Mouse (Mus musculus): ENCODE results near the gene Rtn2. TPM values are rescaled to one million over a fixed set of nuclear protein-coding genes. Genes with fewer than 3 reads are reported as not detected.

The Rtn2 gene
- polyA plus RNA-seq, 1 experiment from 2014 or later: 27.4 TPM

DNA sequence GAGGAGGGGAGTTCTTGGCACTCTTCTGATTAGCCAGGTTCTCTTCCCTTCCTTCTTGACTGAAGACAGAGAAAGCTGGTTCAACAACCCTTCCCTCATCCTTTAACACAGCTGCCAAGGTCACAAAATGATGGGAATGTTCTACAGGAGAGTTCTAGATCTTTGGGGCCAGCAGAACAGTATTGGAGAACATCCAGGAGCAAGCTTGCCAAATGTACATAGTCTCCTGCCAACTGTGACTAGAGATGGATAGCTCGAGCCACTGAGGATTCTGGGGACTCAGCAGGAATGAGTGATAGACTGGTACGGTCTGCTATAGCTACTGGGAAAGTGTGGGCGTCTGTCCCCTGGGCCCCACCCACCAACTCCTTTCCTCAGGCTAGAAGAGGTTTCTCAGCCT, 24.1 kb upstream of the Rtn2 start:
- no peak overlapping the region for H3K27ac ChIP-seq (ENCODE audit: low read length)

DNA sequence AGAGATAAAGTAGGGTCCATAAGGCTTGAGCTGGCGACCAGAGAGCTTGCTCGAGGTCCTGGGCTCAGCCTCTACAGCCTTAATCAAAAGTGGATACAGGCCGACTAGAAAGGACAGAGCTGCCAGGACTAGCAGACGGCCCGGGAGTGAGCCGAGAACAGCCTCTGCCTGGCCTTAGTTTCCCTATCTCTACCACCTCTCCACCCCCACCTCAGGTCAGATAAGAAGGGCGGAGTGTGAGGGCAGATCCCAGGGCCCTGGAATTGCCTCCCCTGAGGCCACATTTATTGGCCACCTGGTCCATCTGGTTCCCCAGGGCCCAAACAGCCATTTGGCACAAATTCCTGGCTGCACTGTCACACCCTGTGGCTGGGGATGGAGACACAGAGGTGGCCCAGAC, 17.3 kb upstream of the Rtn2 start:
- Histone ChIP-seq H3K9ac (ENCODE audit: low read length) (no peak overlapping the region), H3K9me3 (replicated peaks; ENCODE audit: control insufficient read depth, low read length) (no peaks in the 10 kb centered on the region), H3K36me3 (ENCODE audit: control insufficient read depth, insufficient read depth) (peaks cover 37% of the 10 kb centered on the region), H3K27me3 (ENCODE audit: control insufficient read depth, insufficient read depth, low read length) (no peaks in the 10 kb centered on the region), H3K4me2 (ENCODE audit: low read depth, low read length) (no peak overlapping the region), H3K4me1 (ENCODE audit: control insufficient read depth, insufficient read depth, low read length) (peaks cover 46% of the 10 kb centered on the region), H3K27ac (ENCODE audit: low read length) (no peak overlapping the region), H3K4me3 (ENCODE audit: low read length) (no peak overlapping the region)
- ATAC-seq (replicated peaks; ENCODE audit: extremely low read depth, insufficient read depth, low FRiP score): no peak
- WGBS: 37% methylated on average over 7 of the region's 7 CpGs

More for the DNA sequence above, 24.1 kb upstream of the Rtn2 start:
- Histone ChIP-seq H3K36me3 (ENCODE audit: control insufficient read depth, insufficient read depth) (peaks cover 65% of the 10 kb centered on the region), H3K9me3 (replicated peaks; ENCODE audit: control insufficient read depth, low read length) (no peaks in the 10 kb centered on the region), H3K4me2 (ENCODE audit: low read depth, low read length) (no peak overlapping the region), H3K4me3 (ENCODE audit: low read length) (no peak overlapping the region), H3K27me3 (ENCODE audit: control insufficient read depth, insufficient read depth, low read length) (no peaks in the 10 kb centered on the region), H3K9ac (ENCODE audit: low read length) (no peak overlapping the region), H3K4me1 (ENCODE audit: control insufficient read depth, insufficient read depth, low read length) (peaks cover 6% of the 10 kb centered on the region; the same call in 1 of the 2 replicates)
- no peak for ATAC-seq (replicated peaks; ENCODE audit: extremely low read depth, insufficient read depth, low FRiP score)
- WGBS: 63% methylated on average over 3 of the region's 3 CpGs

DNA sequence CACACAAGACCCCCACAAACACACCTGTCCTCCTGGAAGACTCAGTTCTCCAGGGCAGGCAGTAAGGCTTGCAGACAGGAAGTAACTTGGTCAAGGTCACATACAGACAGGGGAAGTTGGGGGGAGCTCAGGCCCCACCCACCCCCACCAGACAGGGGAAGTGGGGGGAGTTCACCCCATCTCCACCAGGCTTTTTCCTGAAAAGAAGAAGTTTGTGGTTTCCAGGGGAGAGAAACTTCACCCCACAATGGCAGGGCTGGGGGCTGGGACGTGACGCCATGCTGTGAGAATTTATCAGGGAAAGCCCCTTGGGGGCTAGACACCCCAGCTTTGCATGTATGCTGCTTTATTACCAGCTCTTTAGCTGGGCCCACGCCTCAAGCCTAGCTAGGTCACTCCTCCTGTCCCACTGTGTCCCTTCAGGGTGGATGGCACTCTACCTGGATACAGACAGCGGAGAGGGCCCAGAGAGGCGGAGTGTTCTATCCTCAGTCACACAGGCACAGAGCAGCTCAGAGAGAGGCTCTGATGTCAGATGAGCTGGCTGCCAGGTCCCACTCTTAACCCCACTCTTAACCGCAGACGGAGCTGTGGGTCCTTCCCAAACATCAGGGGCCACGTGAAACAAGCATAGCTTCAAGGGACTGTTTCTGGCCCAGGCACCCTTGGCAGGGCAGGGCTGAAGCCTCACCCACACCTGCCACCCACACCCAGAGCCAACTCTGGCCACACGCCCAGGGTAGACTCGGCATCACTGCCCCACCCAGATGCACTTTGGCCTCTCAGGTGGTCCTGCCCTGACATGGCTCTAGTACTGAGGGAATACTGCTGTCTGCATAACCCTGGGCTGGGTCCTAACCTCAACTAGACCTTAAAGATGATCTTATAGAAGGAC, 16.2 kb upstream of the Rtn2 start:
- Histone ChIP-seq H3K4me1 (ENCODE audit: control insufficient read depth, insufficient read depth, low read length) (peaks cover 46% of the 10 kb centered on the region), H3K27ac (ENCODE audit: low read length) (peak overlapping the region; percentile 38), H3K36me3 (ENCODE audit: control insufficient read depth, insufficient read depth) (peaks cover 28% of the 10 kb centered on the region), H3K4me2 (ENCODE audit: low read depth, low read length) (peak overlapping the region; percentile 27), H3K4me3 (ENCODE audit: low read length) (no peak overlapping the region), H3K9ac (ENCODE audit: low read length) (peak overlapping the region; percentile 42; the same call in 1 of the 2 replicates), H3K27me3 (ENCODE audit: control insufficient read depth, insufficient read depth, low read length) (no peaks in the 10 kb centered on the region), H3K9me3 (replicated peaks; ENCODE audit: control insufficient read depth, low read length) (no peaks in the 10 kb centered on the region)
- ATAC-seq (replicated peaks; ENCODE audit: extremely low read depth, insufficient read depth, low FRiP score): no peak
- 60% methylated on average over 10 of the region's 10 CpGs for WGBS

DNA sequence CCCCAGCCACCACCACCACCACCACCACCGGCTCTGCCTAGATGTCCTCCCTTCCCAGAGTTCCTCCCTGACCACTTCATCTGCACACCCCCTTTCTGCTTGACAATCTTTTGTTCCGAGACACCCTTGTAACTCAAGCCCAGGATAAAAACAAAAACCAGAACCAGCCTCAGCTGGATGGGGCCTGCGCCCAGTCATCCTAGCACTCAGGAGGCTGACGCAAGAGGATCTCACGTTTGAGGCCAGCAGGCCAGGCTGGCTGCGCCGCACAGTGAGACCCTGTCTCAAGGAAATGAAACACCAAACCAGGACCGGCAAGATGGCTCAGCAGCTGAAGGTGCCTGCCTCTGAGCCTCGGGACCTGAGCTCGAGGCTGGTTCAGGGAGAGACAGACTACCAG, 15.4 kb upstream of the Rtn2 start:
- H3K9me3 ChIP-seq (replicated peaks; ENCODE audit: control insufficient read depth, low read length): no peaks in the 10 kb centered on the region
- H3K27ac ChIP-seq (ENCODE audit: low read length): peak overlapping the region; percentile 36
- no peaks in the 10 kb centered on the region for H3K27me3 ChIP-seq (ENCODE audit: control insufficient read depth, insufficient read depth, low read length)
- WGBS: 43% methylated on average over 10 of the region's 10 CpGs
- peaks cover 23% of the 10 kb centered on the region for H3K36me3 ChIP-seq (ENCODE audit: control insufficient read depth, insufficient read depth)
- no peak overlapping the region for H3K4me3 ChIP-seq (ENCODE audit: low read length)
- no peak overlapping the region for H3K4me2 ChIP-seq (ENCODE audit: low read depth, low read length)
- 0 out of 2 replicates have a peak overlapping the region, but pooled peaks have one; percentile 6 for H3K9ac ChIP-seq (ENCODE audit: low read length)
- peaks cover 46% of the 10 kb centered on the region for H3K4me1 ChIP-seq (ENCODE audit: control insufficient read depth, insufficient read depth, low read length)
- ATAC-seq (replicated peaks; ENCODE audit: extremely low read depth, insufficient read depth, low FRiP score): no peak

GRCm38 (mm10) chr7:19268993-19269681, 13.3 kb upstream of the Rtn2 start:
- Histone ChIP-seq H3K9ac (ENCODE audit: low read length) (peak overlapping the region; percentile 94), H3K4me1 (ENCODE audit: control insufficient read depth, insufficient read depth, low read length) (peaks cover 49% of the 10 kb centered on the region), H3K9me3 (replicated peaks; ENCODE audit: control insufficient read depth, low read length) (no peaks in the 10 kb centered on the region), H3K4me2 (ENCODE audit: low read depth, low read length) (peak overlapping the region; percentile 86), H3K4me3 (ENCODE audit: low read length) (peak overlapping the region; percentile 76), H3K27me3 (ENCODE audit: control insufficient read depth, insufficient read depth, low read length) (no peaks in the 10 kb centered on the region), H3K36me3 (ENCODE audit: control insufficient read depth, insufficient read depth) (peaks cover 7% of the 10 kb centered on the region), H3K27ac (ENCODE audit: low read length) (peak overlapping the region; percentile 98)
- ATAC-seq (replicated peaks; ENCODE audit: extremely low read depth, insufficient read depth, low FRiP score): no peak
- 36% methylated on average over 10 of the region's 10 CpGs for WGBS

GRCm38 (mm10) chr7:19269721-19270441, 12.5 kb upstream of the Rtn2 start:
- peaks cover 49% of the 10 kb centered on the region for H3K4me1 ChIP-seq (ENCODE audit: control insufficient read depth, insufficient read depth, low read length)

GRCm38 (mm10) chr7:19270509-19271237, 11.8 kb upstream of the Rtn2 start:
- peak overlapping the region; percentile 94 for H3K9ac ChIP-seq (ENCODE audit: low read length)
- H3K36me3 ChIP-seq (ENCODE audit: control insufficient read depth, insufficient read depth): no peaks in the 10 kb centered on the region; the same call in 1 of the 2 replicates
- peaks cover 41% of the 10 kb centered on the region for H3K4me1 ChIP-seq (ENCODE audit: control insufficient read depth, insufficient read depth, low read length)
- H3K4me3 ChIP-seq (ENCODE audit: low read length): peak overlapping the region; percentile 76
- H3K4me2 ChIP-seq (ENCODE audit: low read depth, low read length): peak overlapping the region; percentile 86
- H3K9me3 ChIP-seq (replicated peaks; ENCODE audit: control insufficient read depth, low read length): no peaks in the 10 kb centered on the region
- peak overlapping the region; percentile 98 for H3K27ac ChIP-seq (ENCODE audit: low read length)
- WGBS: under 1% methylated on average over 19 of the region's 21 CpGs
- H3K27me3 ChIP-seq (ENCODE audit: control insufficient read depth, insufficient read depth, low read length): no peaks in the 10 kb centered on the region
- no peak for ATAC-seq (replicated peaks; ENCODE audit: extremely low read depth, insufficient read depth, low FRiP score)

More at GRCm38 (mm10) chr7:19269721-19270441, 12.5 kb upstream of the Rtn2 start:
- no peaks in the 10 kb centered on the region for H3K9me3 ChIP-seq (replicated peaks; ENCODE audit: control insufficient read depth, low read length)
- peak overlapping the region; percentile 94 for H3K9ac ChIP-seq (ENCODE audit: low read length)
- H3K27me3 ChIP-seq (ENCODE audit: control insufficient read depth, insufficient read depth, low read length): no peaks in the 10 kb centered on the region
- ATAC-seq (replicated peaks; ENCODE audit: extremely low read depth, insufficient read depth, low FRiP score): peak; percentile 80
- H3K36me3 ChIP-seq (ENCODE audit: control insufficient read depth, insufficient read depth): no peaks in the 10 kb centered on the region; the same call in 1 of the 2 replicates
- WGBS: 1% methylated on average over 19 of the region's 19 CpGs
- H3K4me2 ChIP-seq (ENCODE audit: low read depth, low read length): peak overlapping the region; percentile 86
- peak overlapping the region; percentile 98 for H3K27ac ChIP-seq (ENCODE audit: low read length)
- H3K4me3 ChIP-seq (ENCODE audit: low read length): peak overlapping the region; percentile 76
